ENCODE assay signal across 9 mouse cellular contexts in the genomic region with DNA sequence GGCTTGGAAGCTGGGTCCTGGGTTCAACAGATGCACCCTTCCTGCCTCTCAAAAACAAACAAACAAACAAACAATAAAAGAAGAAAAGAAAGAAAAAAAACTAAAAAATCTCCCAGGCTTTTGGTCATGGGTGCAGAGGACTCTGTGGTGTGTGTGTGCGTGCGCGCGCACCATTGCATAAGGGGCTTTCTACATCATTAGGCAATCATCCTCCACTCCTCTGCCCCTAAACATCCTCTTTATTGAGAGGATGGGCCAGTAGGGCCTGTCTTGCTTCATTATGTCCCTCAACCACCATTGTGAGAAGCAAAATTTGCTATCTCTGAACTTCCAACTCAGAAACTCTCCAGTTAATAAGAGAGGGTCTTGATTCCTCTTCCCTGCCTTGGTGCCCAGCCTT. TPM values are rescaled to one million over a fixed set of nuclear protein-coding genes. Genes with fewer than 3 reads are reported as not detected.
DNase-seq lines count a peak whose midpoint lies in the region; ATAC-seq lines count a peak whose summit lies in the region.
"Had no signal": no experiment of that assay in that cellular context is flagged by ENCODE, and none has a peak within 500 bp of the region (broad histone marks: within the 10 kb centered on the region; RNA-seq: fewer than 3 reads in every experiment).

No protein-coding gene starts in this region.

- H3K4me3 ChIP-seq in hindbrain, embryonic 14.5 days (replicated peaks; ENCODE audit: low read length), result 0 out of 2 replicates have a peak overlapping the region, but pooled peaks have one; percentile 77

- H3K4me2 ChIP-seq in hindbrain, embryonic 14.5 days (replicated peaks), result peak overlapping the region; percentile 88

- peaks cover 8% of the 10 kb centered on the region for H3K4me1 ChIP-seq in hindbrain, embryonic 14.5 days (replicated peaks; ENCODE audit: control insufficient read depth, insufficient read depth, low read length)

- H3K27me3 ChIP-seq in hindbrain, embryonic 14.5 days (ENCODE audit: control insufficient read depth, insufficient read depth, low read length), result no peaks in the 10 kb centered on the region

- no peak for ATAC-seq in hindbrain, embryonic 14.5 days (ENCODE audit: low FRiP score)
- peak; percentile 54 for ATAC-seq in megakaryocyte, adult 5-6 weeks (ENCODE audit: poor library complexity, severe bottlenecking)

- H3K9me3 ChIP-seq in hindbrain, embryonic 14.5 days (ENCODE audit: control insufficient read depth, low read length), result no peaks in the 10 kb centered on the region

- H3K27ac ChIP-seq in hindbrain, embryonic 14.5 days, result no peak overlapping the region

- DNase-seq in 416B (ENCODE audit: low read depth) (peak; percentile 33), NIH3T3 (ENCODE audit: low read depth) (peak; percentile 19)
- DNase-seq in hindbrain, embryonic 14.5 days (ENCODE audit: low spot score), result no peak
- no peak for DNase-seq in B cell, adult 2 months
- DNase-seq in gastrocnemius, postnatal 14 days, result no peak
- DNase-seq in adrenal gland, postnatal 36 days, result no peak
- no peak for DNase-seq in thymus, postnatal 14 days

- 73% methylated on average over 4 of the region's 4 CpGs for WGBS in hindbrain, embryonic 14.5 days

- peak overlapping the region; percentile 85 for H3K9ac ChIP-seq in hindbrain, embryonic 14.5 days

- intact Hi-C loops in gastrocnemius, postnatal 14 days (cut with DNase I; ENCODE audit: low total_unique reads), result no loop called here

- no peaks in the 10 kb centered on the region for H3K36me3 ChIP-seq in hindbrain, embryonic 14.5 days (replicated peaks; ENCODE audit: control insufficient read depth, insufficient read depth)

RNA-seq across cellular contexts. Expression of a gene that starts 0.7 kb away (rescaled TPM):
- polyA plus RNA-seq in hindbrain, embryonic 14.5 days (2014; fragmentation: Nextera tagmentation; extraction: Ambion mirVana), result 38.6 and 40.7 TPM in 2 replicates
- total RNA-seq in megakaryocyte, adult 5-6 weeks (2015), result 290 and 306 TPM in 2 replicates
- total RNA-seq in megakaryocyte, adult 5-6 weeks (2017), result 325 and 361 TPM in 2 replicates
- 10 to 100 TPM in 1 of 2 experiments, 1 to 10 TPM in 1; 9.5 to 14.4 TPM for total RNA-seq in gastrocnemius, postnatal 14 days (2021)
- total RNA-seq in adrenal gland, postnatal 36 days (2021), result 10 to 100 TPM; 37.5 to 66.5 TPM

RNA-seq across cellular contexts. Expression of a gene that starts 55.5 kb away (rescaled TPM):
- not detected in 2 replicates for polyA plus RNA-seq in hindbrain, embryonic 14.5 days (2014; fragmentation: Nextera tagmentation; extraction: Ambion mirVana)
- not detected in 2 replicates for total RNA-seq in megakaryocyte, adult 5-6 weeks (2015)
- total RNA-seq in megakaryocyte, adult 5-6 weeks (2017), result not detected in 2 replicates
- total RNA-seq in gastrocnemius, postnatal 14 days (2021), result not detected
- total RNA-seq in adrenal gland, postnatal 36 days (2021), result not detected
- polyA plus RNA-seq: brain, embryonic 14.5 days had no signal

Comparison
In these comparisons a context has a peak if more than half of its experiments do, and no peak if none do; other contexts are left out.
1. DNase-seq: peak in 416B (single experiment) and NIH3T3 (single experiment); none in hindbrain, embryonic 14.5 days (single experiment), B cell, adult 2 months (0 of 2), gastrocnemius, postnatal 14 days (single experiment), adrenal gland, postnatal 36 days (0 of 2) and thymus, postnatal 14 days (single experiment).
2. RNA of a gene that starts 0.7 kb away (total RNA-seq): 290 to 361 TPM in megakaryocyte, adult 5-6 weeks; 37.5 to 66.5 TPM in adrenal gland, postnatal 36 days and 9.5 to 14.4 TPM in gastrocnemius, postnatal 14 days; every median in the first group is over 4 times any median in the second.